ENCODE assay signal across 21 mouse cellular contexts in genomic region chr11:36351341-36351740, GRCm38 (mm10).
"Had no signal": no experiment of that assay in that cellular context is flagged by ENCODE, and none has a peak within 500 bp of the region (broad histone marks: within the 10 kb centered on the region; RNA-seq: fewer than 3 reads in every experiment).

No protein-coding gene starts in this region.

- DNase-seq: gastrocnemius, adult 2 months; gastrocnemius, postnatal 10 days; gastrocnemius, postnatal 25 days; heart, adult 18-20 months; heart, postnatal 4 days; kidney, adult 18-20 months; kidney, adult 8-10 months; kidney, postnatal 10 days; kidney, postnatal 25 days; kidney, postnatal 4 days; liver; liver, embryonic 13.5 days had no signal

- H3K27ac ChIP-seq: gastrocnemius, adult 2 months; heart, embryonic 10.5 days; hindbrain, embryonic 10.5 days; hindbrain, embryonic 12.5 days; hindbrain, embryonic 14.5 days; intestine, embryonic 15.5 days; left cerebral cortex, adult 2 months; limb, embryonic 10.5 days; limb, embryonic 12.5 days; liver, embryonic 13.5 days had no signal

- H3K4me3 ChIP-seq: gastrocnemius, adult 2 months; heart, embryonic 10.5 days; heart, embryonic 12.5 days; hindbrain, embryonic 10.5 days; hindbrain, embryonic 12.5 days; intestine, embryonic 15.5 days; left cerebral cortex, adult 2 months; limb, embryonic 10.5 days; limb, embryonic 12.5 days; liver, embryonic 13.5 days had no signal
